Mouse (Mus musculus) layer of hippocampus, postnatal 10 days (tissue): ENCODE measurements at regions not wholly inside any gene's neighbourhood (a gene's known extent, or its start where the extent isn't known, plus 50 kb on each side); places are given as distances from the start of the nearest gene placed in this dataset.
A peak's percentile ranks its signal among the peaks of the same experiment; 100 is the strongest.

Experiments used
- DNase-seq, 2 experiments: peaks; one replicate each; pipeline ENCODE4 v3.0.0; 2021; ENCODE audit warnings: low spot score in 2 of 2

- no peak for DNase-seq
These were observed 213.3 kb downstream of the Galc start for GRCm38 (mm10) chr12:98045784-98046458.

- DNase-seq: no peak
These were observed 215.8 kb downstream of the Galc start for GRCm38 (mm10) chr12:98043436-98043835.

- DNase-seq: no peak
These were observed 219.6 kb downstream of the Galc start for GRCm38 (mm10) chr12:98039677-98040076.

- peak in 1 of 2 experiments; percentile 35 for DNase-seq
These were observed 235.6 kb downstream of the Galc start for GRCm38 (mm10) chr12:98023655-98024054.

GRCm38 (mm10) chr12:98014607-98015278, 244.5 kb downstream of the Galc start:
- DNase-seq: no peak

- DNase-seq: no peak
These were observed 250.1 kb downstream of the Galc start for GRCm38 (mm10) chr12:98009175-98009574.

- no peak for DNase-seq
These were observed 253.4 kb downstream of the Galc start for GRCm38 (mm10) chr12:98005671-98006469.

- no peak for DNase-seq
These were observed 257.0 kb downstream of the Galc start for GRCm38 (mm10) chr12:98002217-98002616.

GRCm38 (mm10) chr12:97994884-97995283, 264.4 kb downstream of the Galc start:
- DNase-seq: no peak

- no peak for DNase-seq
These were observed 265.3 kb downstream of the Galc start for GRCm38 (mm10) chr12:97993937-97994336.

- DNase-seq: no peak
These were observed 275.9 kb downstream of the Galc start for GRCm38 (mm10) chr12:97983390-97983789.

GRCm38 (mm10) chr12:97978668-97979067, 280.6 kb downstream of the Galc start:
- DNase-seq: no peak

- no peak for DNase-seq
These were observed 281.0 kb downstream of the Galc start for GRCm38 (mm10) chr12:97978178-97978651.

- no peak for DNase-seq
These were observed 281.6 kb downstream of the Galc start for GRCm38 (mm10) chr12:97977633-97978032.

- peak; percentile 23 to 47 for DNase-seq
These were observed 285.2 kb downstream of the Galc start for GRCm38 (mm10) chr12:97973909-97974510.

- no peak for DNase-seq
These were observed 302.1 kb downstream of the Galc start for GRCm38 (mm10) chr12:97957201-97957600.

GRCm38 (mm10) chr12:97953336-97953735, 305.9 kb downstream of the Galc start:
- no peak for DNase-seq

GRCm38 (mm10) chr12:97952204-97952603, 307.1 kb downstream of the Galc start:
- DNase-seq: no peak

- no peak for DNase-seq
These were observed 309.2 kb downstream of the Galc start for GRCm38 (mm10) chr12:97950072-97950471.

GRCm38 (mm10) chr12:97947421-97947820, 311.8 kb downstream of the Galc start:
- DNase-seq: no peak

- DNase-seq: no peak
These were observed 320.9 kb downstream of the Galc start for GRCm38 (mm10) chr12:97938361-97938760.

- DNase-seq: no peak
These were observed 329.4 kb downstream of the Galc start for GRCm38 (mm10) chr12:97929877-97930276.
